In the genomic region with DNA sequence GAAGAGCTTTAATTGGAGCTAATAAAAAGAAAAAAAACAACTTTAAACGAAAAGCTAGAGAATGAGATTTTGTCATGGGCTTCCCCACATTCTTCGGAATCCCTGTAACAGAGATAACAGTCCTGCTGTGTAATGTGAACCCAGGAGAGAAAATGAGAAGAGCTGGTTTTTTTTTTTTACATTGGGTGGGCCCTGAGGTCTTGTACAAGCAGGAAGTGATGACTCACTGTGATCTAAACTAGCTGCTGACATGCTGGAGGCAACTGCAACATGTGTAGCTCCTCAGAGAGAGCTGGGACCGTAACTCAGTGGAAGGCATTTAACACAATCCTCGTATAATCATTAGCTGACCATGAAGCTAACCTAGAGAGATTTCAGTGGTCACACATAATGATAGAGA, we compare ENCODE assay signal across 13 mouse cellular contexts.
DNase-seq lines count a peak whose midpoint lies in the region; ATAC-seq and TF ChIP-seq lines count a peak whose summit lies in the region.
"Had no signal": no experiment of that assay in that cellular context is flagged by ENCODE, and none has a peak within 500 bp of the region (broad histone marks: within the 10 kb centered on the region; RNA-seq: fewer than 3 reads in every experiment).

No protein-coding gene starts in this region.

- no peaks in the 10 kb centered on the region for H3K4me1 ChIP-seq in forebrain, postnatal 0 days (ENCODE audit: insufficient read depth)
- H3K4me1 ChIP-seq: midbrain, embryonic 10.5 days had no signal

- no peak overlapping the region for H3K4me3 ChIP-seq in myocyte
- H3K4me3 ChIP-seq in forebrain, postnatal 0 days (ENCODE audit: low read depth, low read length), result no peak overlapping the region
- H3K4me3 ChIP-seq: erythroblast, embryonic 14.5 days; hindbrain, embryonic 15.5 days; midbrain, embryonic 10.5 days had no signal

- no peak for TF ChIP-seq CTCF in forebrain, postnatal 0 days (IDR thresholded peaks at IDR 0.05; ENCODE audit: low read depth)

- DNase-seq in heart, adult 11 months, result peak; percentile 91
- DNase-seq in heart, postnatal 36 days, result no peak
- DNase-seq in thymus, postnatal 0 days (ENCODE audit: low spot score), result peak; percentile 10
- DNase-seq in thymus, adult 18-20 months, result no peak
- DNase-seq in forebrain, postnatal 0 days, result no peak
- no peak for DNase-seq in liver
- DNase-seq: right cerebral cortex, adult 18-20 months had no signal

- no peak overlapping the region for H3K9ac ChIP-seq in forebrain, postnatal 0 days
- H3K9ac ChIP-seq: hindbrain, embryonic 15.5 days had no signal

- ATAC-seq in activated CD4-positive, CD25-positive, alpha-beta regulatory T cell, adult 4 months, result peak; percentile 54
- ATAC-seq in forebrain, postnatal 0 days, result no peak

- no peaks in the 10 kb centered on the region for H3K36me3 ChIP-seq in myocyte (ENCODE audit: control insufficient read depth, insufficient read depth)
- H3K36me3 ChIP-seq in forebrain, postnatal 0 days (ENCODE audit: insufficient read depth), result no peaks in the 10 kb centered on the region
- H3K36me3 ChIP-seq: hindbrain, embryonic 15.5 days; midbrain, embryonic 10.5 days had no signal

- H3ac ChIP-seq in myocyte (ENCODE audit: control insufficient read depth, insufficient read length), result no peak overlapping the region

- H3K27me3 ChIP-seq in myocyte (ENCODE audit: control insufficient read depth, insufficient read depth, insufficient read length), result no peaks in the 10 kb centered on the region
- H3K27me3 ChIP-seq in forebrain, postnatal 0 days (ENCODE audit: insufficient read depth, low read length), result no peaks in the 10 kb centered on the region
- H3K27me3 ChIP-seq: hindbrain, embryonic 15.5 days had no signal

- whole genome bisulfite sequencing in forebrain, postnatal 0 days, result 90% methylated on average over 4 of the region's 4 CpGs

- no peak for TF ChIP-seq POLR2A in myocyte (IDR thresholded peaks at IDR 0.05; ENCODE audit: insufficient read length, low read depth)

- no peaks in the 10 kb centered on the region for H3K9me3 ChIP-seq in forebrain, postnatal 0 days (ENCODE audit: low read length)
- H3K9me3 ChIP-seq: hindbrain, embryonic 15.5 days; midbrain, embryonic 10.5 days had no signal

- intact Hi-C loops in heart, postnatal 36 days (cut with DNase I), result no loop called here

- H3K27ac ChIP-seq in forebrain, postnatal 0 days (ENCODE audit: low read depth, low read length), result no peak overlapping the region
- H3K27ac ChIP-seq: hindbrain, embryonic 15.5 days; midbrain, embryonic 10.5 days had no signal

- H3K79me2 ChIP-seq in myocyte (ENCODE audit: control insufficient read depth, insufficient read depth), result no peaks in the 10 kb centered on the region

- H3K4me2 ChIP-seq in myocyte (ENCODE audit: low read depth), result peak overlapping the region; percentile 64
- H3K4me2 ChIP-seq in forebrain, postnatal 0 days (ENCODE audit: low read depth), result no peak overlapping the region
- H3K4me2 ChIP-seq: hindbrain, embryonic 15.5 days; liver, embryonic 11.5 days had no signal

TF ChIP-seq in myocyte, 11 proteins besides CTCF, POLR2A, EP300 and RAD21:
- TF ChIP-seq SRF (IDR thresholded peaks at IDR 0.05; ENCODE audit: control insufficient read depth, insufficient read length, low read depth) (no peak), MYOG (IDR thresholded peaks at IDR 0.05; ENCODE audit: control insufficient read depth in 1 of 3, insufficient read depth in 1 of 3, insufficient read length in 2 of 3, low read depth in 2 of 3) (no peak), MYOD1 (IDR thresholded peaks at IDR 0.05; ENCODE audit: control insufficient read depth in 1 of 3, insufficient read length in 2 of 3, low read depth in 2 of 3) (peak in 2 of 3 experiments; percentile 42 to 62), USF1 (IDR thresholded peaks at IDR 0.05; ENCODE audit: low read depth) (peak; percentile 56), MAX (IDR thresholded peaks at IDR 0.05; ENCODE audit: low read depth) (no peak), TCF3 (IDR thresholded peaks at IDR 0.05; ENCODE audit: insufficient read length, low read depth) (no peak)

Comparison
In these comparisons a context has a peak if more than half of its experiments do, and no peak if none do; other contexts are left out.
1. DNase-seq: peak in heart, adult 11 months (single experiment) and thymus, postnatal 0 days (single experiment); none in heart, postnatal 36 days (0 of 2), thymus, adult 18-20 months (0 of 2), forebrain, postnatal 0 days (single experiment) and liver (single experiment).